Mouse (Mus musculus) hindlimb bud, embryonic 11.5 days (tissue): Measurements from ENCODE around the gene Met.

Experiments
- DNase-seq: peaks from one replicate; pipeline ENCODE4 v3.0.0-alpha.2; 2012; ENCODE audit warnings: low read depth, low spot score; ENCODE audit errors: extremely low spot score

Met gene

GRCm38 (mm10) chr6:17463434-17464280 lies at the start of gene Met:
TSS of gene Met (plus strand) at chr6:17463800.
- no peak for DNase-seq

- no peak for DNase-seq
These were observed 45.4 kb upstream of the Met start for GRCm38 (mm10) chr6:17418226-17418625.

- DNase-seq, result no peak
These were observed 41.2 kb upstream of the Met start for GRCm38 (mm10) chr6:17422432-17422831.

GRCm38 (mm10) chr6:17429041-17429440 lies 34.6 kb upstream of the Met start:
- DNase-seq, result no peak

- no peak for DNase-seq
These were observed 34.0 kb upstream of the Met start for GRCm38 (mm10) chr6:17429611-17430010.

- DNase-seq, result no peak
These were observed 20.3 kb upstream of the Met start for GRCm38 (mm10) chr6:17443311-17443710.

GRCm38 (mm10) chr6:17451305-17451704 lies 12.3 kb upstream of the Met start:
- DNase-seq, result no peak

- no peak for DNase-seq
These were observed 8.5 kb upstream of the Met start for GRCm38 (mm10) chr6:17455116-17455515.

- DNase-seq, result no peak
These were observed 4.0 kb upstream of the Met start for GRCm38 (mm10) chr6:17459561-17459960.

GRCm38 (mm10) chr6:17461435-17461834 lies 2.2 kb upstream of the Met start:
- DNase-seq, result no peak

- DNase-seq, result no peak
These were observed 853 bp downstream of the Met start for GRCm38 (mm10) chr6:17464281-17465025.

GRCm38 (mm10) chr6:17466526-17466925 lies 2.9 kb downstream of the Met start:
- DNase-seq, result no peak

GRCm38 (mm10) chr6:17468993-17469392 lies 5.4 kb downstream of the Met start:
- no peak for DNase-seq

GRCm38 (mm10) chr6:17473128-17473527 lies 9.5 kb downstream of the Met start:
- no peak for DNase-seq

- DNase-seq, result no peak
These were observed 14.2 kb downstream of the Met start for GRCm38 (mm10) chr6:17477823-17478222.

GRCm38 (mm10) chr6:17478252-17478651 lies 14.7 kb downstream of the Met start:
- DNase-seq, result no peak

GRCm38 (mm10) chr6:17478838-17479570 lies 15.4 kb downstream of the Met start:
- DNase-seq, result no peak

- DNase-seq, result no peak
These were observed 17.5 kb downstream of the Met start for GRCm38 (mm10) chr6:17481068-17481467.

- DNase-seq, result no peak
These were observed 21.6 kb downstream of the Met start for GRCm38 (mm10) chr6:17485244-17485643.

GRCm38 (mm10) chr6:17485782-17486181 lies 22.2 kb downstream of the Met start:
- no peak for DNase-seq

GRCm38 (mm10) chr6:17488291-17488817 lies 24.8 kb downstream of the Met start:
- no peak for DNase-seq
